ENCODE assay signal across 21 mouse cellular contexts in genomic region chr1:29509615-29510131, GRCm38 (mm10).
DNase-seq lines count a peak whose midpoint lies in the region; ATAC-seq and TF ChIP-seq lines count a peak whose summit lies in the region.
"Had no signal": no experiment of that assay in that cellular context is flagged by ENCODE, and none has a peak within 500 bp of the region (broad histone marks: within the 10 kb centered on the region; RNA-seq: fewer than 3 reads in every experiment).

No protein-coding gene starts in this region.

- H3K36me3 ChIP-seq in forebrain, embryonic 11.5 days (ENCODE audit: control insufficient read depth, insufficient read depth, low read length) = no peaks in the 10 kb centered on the region
- H3K36me3 ChIP-seq in forebrain, embryonic 16.5 days (ENCODE audit: control insufficient read depth, insufficient read depth) = no peaks in the 10 kb centered on the region
- H3K36me3 ChIP-seq in midbrain, embryonic 11.5 days (ENCODE audit: control insufficient read depth, insufficient read depth, low read length) = no peaks in the 10 kb centered on the region
- H3K36me3 ChIP-seq in midbrain, embryonic 16.5 days (ENCODE audit: control insufficient read depth, insufficient read depth, low read length) = no peaks in the 10 kb centered on the region
- H3K36me3 ChIP-seq in forebrain, postnatal 0 days (ENCODE audit: insufficient read depth) = no peaks in the 10 kb centered on the region
- H3K36me3 ChIP-seq: embryonic facial prominence, embryonic 15.5 days; heart, embryonic 12.5 days; hindbrain, embryonic 10.5 days; intestine, embryonic 15.5 days had no signal

- no peak for DNase-seq in forebrain, embryonic 11.5 days (ENCODE audit: low spot score)
- no peak for DNase-seq in midbrain, embryonic 11.5 days (ENCODE audit: low spot score, missing footprints)
- DNase-seq in brain, embryonic 14.5 days (ENCODE audit: low read depth) = peak; percentile 34
- peak; percentile 2 for DNase-seq in forebrain, postnatal 0 days
- DNase-seq in left cerebral cortex, postnatal 10 days (ENCODE audit: extremely low spot score in 1 of 2, low spot score in 2 of 2) = no peak
- DNase-seq: adrenal gland, postnatal 14 days; cerebellum, adult 2 months; cerebellum, postnatal 14 days; gastrocnemius, adult 2 months; gastrocnemius, postnatal 25 days had no signal

- no peak overlapping the region for H3K27ac ChIP-seq in forebrain, embryonic 11.5 days (ENCODE audit: low read depth, low read length)
- no peak overlapping the region for H3K27ac ChIP-seq in forebrain, embryonic 16.5 days (ENCODE audit: low read length)
- no peak overlapping the region for H3K27ac ChIP-seq in midbrain, embryonic 11.5 days (ENCODE audit: low read depth, low read length)
- H3K27ac ChIP-seq in midbrain, embryonic 16.5 days (ENCODE audit: low read length) = no peak overlapping the region
- no peak overlapping the region for H3K27ac ChIP-seq in forebrain, postnatal 0 days (ENCODE audit: low read depth, low read length)
- H3K27ac ChIP-seq: embryonic facial prominence, embryonic 15.5 days; gastrocnemius, adult 2 months; hindbrain, embryonic 10.5 days; hindbrain, embryonic 14.5 days; intestine, embryonic 15.5 days had no signal

- no peak overlapping the region for H3K4me3 ChIP-seq in forebrain, embryonic 11.5 days (ENCODE audit: low read depth, low read length)
- H3K4me3 ChIP-seq in forebrain, embryonic 16.5 days (replicated peaks; ENCODE audit: low read length) = no peak overlapping the region
- H3K4me3 ChIP-seq in midbrain, embryonic 11.5 days (ENCODE audit: low read depth, low read length) = no peak overlapping the region
- no peak overlapping the region for H3K4me3 ChIP-seq in midbrain, embryonic 16.5 days (ENCODE audit: low read depth, low read length)
- no peak overlapping the region for H3K4me3 ChIP-seq in forebrain, postnatal 0 days (ENCODE audit: low read depth, low read length)
- H3K4me3 ChIP-seq: embryonic facial prominence, embryonic 15.5 days; erythroblast, embryonic 14.5 days; gastrocnemius, adult 2 months; heart, embryonic 12.5 days; hindbrain, embryonic 10.5 days; intestine, embryonic 15.5 days had no signal

- TF ChIP-seq POLR2A in brain, embryonic 14.5 days (IDR thresholded peaks at IDR 0.05; ENCODE audit: borderline replicate concordance, extremely low read depth, insufficient read depth, insufficient read length, poor library complexity, severe bottlenecking) = no peak

- no peaks in the 10 kb centered on the region for H3K27me3 ChIP-seq in forebrain, embryonic 11.5 days (ENCODE audit: control insufficient read depth, insufficient read depth, low read length)
- H3K27me3 ChIP-seq in forebrain, embryonic 16.5 days (replicated peaks; ENCODE audit: control insufficient read depth, insufficient read depth, low read length) = no peaks in the 10 kb centered on the region
- H3K27me3 ChIP-seq in midbrain, embryonic 11.5 days (ENCODE audit: control insufficient read depth, insufficient read depth, low read length) = no peaks in the 10 kb centered on the region
- H3K27me3 ChIP-seq in midbrain, embryonic 16.5 days (ENCODE audit: control insufficient read depth, insufficient read depth, low read depth, low read length) = no peaks in the 10 kb centered on the region
- no peaks in the 10 kb centered on the region for H3K27me3 ChIP-seq in forebrain, postnatal 0 days (ENCODE audit: insufficient read depth, low read length)
- H3K27me3 ChIP-seq: CH12.LX; embryonic facial prominence, embryonic 15.5 days; heart, embryonic 12.5 days; intestine, embryonic 15.5 days; Patski had no signal

- TF ChIP-seq CTCF in brain, embryonic 14.5 days (IDR thresholded peaks at IDR 0.05; ENCODE audit: borderline replicate concordance, extremely low read depth, insufficient read depth, insufficient read length) = no peak
- TF ChIP-seq CTCF in forebrain, postnatal 0 days (IDR thresholded peaks at IDR 0.05; ENCODE audit: low read depth) = no peak

- WGBS in forebrain, embryonic 11.5 days = 38% methylated on average over 5 of the region's 5 CpGs
- WGBS in forebrain, embryonic 16.5 days = 20% methylated on average over 5 of the region's 5 CpGs
- 45% methylated on average over 5 of the region's 5 CpGs for WGBS in midbrain, embryonic 11.5 days
- 28% methylated on average over 5 of the region's 5 CpGs for whole genome bisulfite sequencing in midbrain, embryonic 16.5 days
- 19% methylated on average over 5 of the region's 5 CpGs for WGBS in forebrain, postnatal 0 days

- no peak overlapping the region for H3K9ac ChIP-seq in forebrain, embryonic 11.5 days (ENCODE audit: low read length)
- H3K9ac ChIP-seq in forebrain, embryonic 16.5 days (replicated peaks; ENCODE audit: low read depth, low read length) = no peak overlapping the region
- H3K9ac ChIP-seq in midbrain, embryonic 11.5 days (ENCODE audit: low read length) = no peak overlapping the region
- H3K9ac ChIP-seq in midbrain, embryonic 16.5 days (ENCODE audit: low read depth, low read length) = no peak overlapping the region
- no peak overlapping the region for H3K9ac ChIP-seq in forebrain, postnatal 0 days
- H3K9ac ChIP-seq: embryonic facial prominence, embryonic 15.5 days; heart, embryonic 12.5 days; hindbrain, embryonic 14.5 days; intestine, embryonic 15.5 days had no signal

- intact Hi-C loops in left cerebral cortex, postnatal 10 days (cut with DNase I) = no loop called here

- ATAC-seq in forebrain, embryonic 11.5 days (replicated peaks; ENCODE audit: low FRiP score) = peak; percentile 92
- ATAC-seq in forebrain, embryonic 16.5 days = no peak
- peak; percentile 88 for ATAC-seq in midbrain, embryonic 11.5 days (ENCODE audit: low FRiP score)
- no peak for ATAC-seq in midbrain, embryonic 16.5 days
- ATAC-seq in forebrain, postnatal 0 days = no peak
- ATAC-seq: activated CD4-positive, CD25-positive, alpha-beta regulatory T cell, adult 4 months; intestine, embryonic 15.5 days; Patski had no signal

- no peaks in the 10 kb centered on the region for H3K4me1 ChIP-seq in forebrain, embryonic 11.5 days (replicated peaks; ENCODE audit: control insufficient read depth, insufficient read depth, low read length)
- H3K4me1 ChIP-seq in forebrain, embryonic 16.5 days (replicated peaks; ENCODE audit: control insufficient read depth, insufficient read depth, low read length) = no peaks in the 10 kb centered on the region
- H3K4me1 ChIP-seq in midbrain, embryonic 11.5 days (ENCODE audit: control insufficient read depth, insufficient read depth, low read length) = no peaks in the 10 kb centered on the region
- no peaks in the 10 kb centered on the region for H3K4me1 ChIP-seq in midbrain, embryonic 16.5 days (ENCODE audit: control insufficient read depth, insufficient read depth, low read length)
- H3K4me1 ChIP-seq in forebrain, postnatal 0 days (ENCODE audit: insufficient read depth) = no peaks in the 10 kb centered on the region
- H3K4me1 ChIP-seq: embryonic facial prominence, embryonic 15.5 days; heart, embryonic 12.5 days; hindbrain, embryonic 10.5 days; intestine, embryonic 15.5 days had no signal

- no peaks in the 10 kb centered on the region for H3K9me3 ChIP-seq in forebrain, embryonic 11.5 days (ENCODE audit: control insufficient read depth, low read length)
- no peaks in the 10 kb centered on the region for H3K9me3 ChIP-seq in forebrain, embryonic 16.5 days (ENCODE audit: control insufficient read depth, low read length)
- H3K9me3 ChIP-seq in midbrain, embryonic 11.5 days (ENCODE audit: control insufficient read depth, low read length) = no peaks in the 10 kb centered on the region
- no peaks in the 10 kb centered on the region for H3K9me3 ChIP-seq in midbrain, embryonic 16.5 days (replicated peaks; ENCODE audit: control insufficient read depth, low read length, poor library complexity, severe bottlenecking)
- no peaks in the 10 kb centered on the region for H3K9me3 ChIP-seq in forebrain, postnatal 0 days (ENCODE audit: low read length)
- H3K9me3 ChIP-seq: embryonic facial prominence, embryonic 15.5 days; heart, embryonic 12.5 days; hindbrain, embryonic 10.5 days; intestine, embryonic 15.5 days had no signal

- H3K4me2 ChIP-seq in forebrain, embryonic 11.5 days (ENCODE audit: low read depth, low read length, severe bottlenecking) = no peak overlapping the region
- no peak overlapping the region for H3K4me2 ChIP-seq in forebrain, embryonic 16.5 days (ENCODE audit: low read length)
- no peak overlapping the region for H3K4me2 ChIP-seq in midbrain, embryonic 11.5 days
- H3K4me2 ChIP-seq in midbrain, embryonic 16.5 days (ENCODE audit: low read length) = no peak overlapping the region
- H3K4me2 ChIP-seq in forebrain, postnatal 0 days (ENCODE audit: low read depth) = no peak overlapping the region
- H3K4me2 ChIP-seq: embryonic facial prominence, embryonic 15.5 days; heart, embryonic 12.5 days; hindbrain, embryonic 14.5 days; intestine, embryonic 15.5 days had no signal

Comparison
In these comparisons a context has a peak if more than half of its experiments do, and no peak if none do; other contexts are left out.
1. ATAC-seq: peak in forebrain, embryonic 11.5 days (single experiment) and midbrain, embryonic 11.5 days (single experiment); none in forebrain, embryonic 16.5 days (single experiment), midbrain, embryonic 16.5 days (single experiment) and forebrain, postnatal 0 days (single experiment).
2. DNase-seq: peak in brain, embryonic 14.5 days (single experiment) and forebrain, postnatal 0 days (single experiment); none in forebrain, embryonic 11.5 days (single experiment), midbrain, embryonic 11.5 days (single experiment) and left cerebral cortex, postnatal 10 days (0 of 2).